Mouse (Mus musculus): ENCODE results near the gene Dlg2. TPM values are rescaled to one million over a fixed set of nuclear protein-coding genes. Genes with fewer than 3 reads are reported as not detected.

The Dlg2 gene
- total and polyA plus RNA-seq, 2 experiments from 2014 or later = 26.3 to 169 TPM

DNA sequence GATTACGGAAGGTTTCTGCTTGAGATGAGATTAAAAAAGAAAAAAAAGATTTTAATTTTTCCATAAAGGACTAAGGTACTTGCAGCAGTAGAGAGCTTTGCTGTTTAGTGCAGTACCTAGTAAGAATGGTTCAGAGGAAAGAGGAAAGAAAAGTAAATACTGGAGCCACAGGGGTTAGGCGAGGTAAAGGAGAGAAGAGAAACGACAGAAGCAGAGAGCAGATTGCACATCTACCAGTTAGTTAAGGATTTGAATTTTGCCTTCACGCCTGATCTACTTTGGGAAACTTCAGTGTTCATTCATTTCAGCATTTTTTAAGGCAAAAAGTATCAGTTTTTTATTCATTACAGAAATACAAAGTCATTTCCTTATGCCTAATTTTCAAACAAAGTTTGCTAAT lies 655.7 kb downstream of the Dlg2 start:
- no peaks in the 10 kb centered on the region for H3K36me3 ChIP-seq (ENCODE audit: insufficient read depth)
- TF ChIP-seq CTCF (IDR thresholded peaks at IDR 0.05; ENCODE audit: low read depth) = no peak
- H3K4me3 ChIP-seq (ENCODE audit: low read depth, low read length) = no peak overlapping the region
- no peak overlapping the region for H3K9ac ChIP-seq
- H3K27ac ChIP-seq (ENCODE audit: low read depth, low read length) = peak overlapping the region; percentile 1; the same call in 1 of the 2 replicates
- H3K4me1 ChIP-seq (ENCODE audit: insufficient read depth) = no peaks in the 10 kb centered on the region
- 56% methylated on average over 4 of the region's 4 CpGs for WGBS
- H3K4me2 ChIP-seq (ENCODE audit: low read depth) = no peak overlapping the region
- DNase-seq (peak; percentile 34), ATAC-seq (peak; percentile 38)
- no peaks in the 10 kb centered on the region for H3K9me3 ChIP-seq (ENCODE audit: low read length)
- H3K27me3 ChIP-seq (ENCODE audit: insufficient read depth, low read length) = no peaks in the 10 kb centered on the region

DNA sequence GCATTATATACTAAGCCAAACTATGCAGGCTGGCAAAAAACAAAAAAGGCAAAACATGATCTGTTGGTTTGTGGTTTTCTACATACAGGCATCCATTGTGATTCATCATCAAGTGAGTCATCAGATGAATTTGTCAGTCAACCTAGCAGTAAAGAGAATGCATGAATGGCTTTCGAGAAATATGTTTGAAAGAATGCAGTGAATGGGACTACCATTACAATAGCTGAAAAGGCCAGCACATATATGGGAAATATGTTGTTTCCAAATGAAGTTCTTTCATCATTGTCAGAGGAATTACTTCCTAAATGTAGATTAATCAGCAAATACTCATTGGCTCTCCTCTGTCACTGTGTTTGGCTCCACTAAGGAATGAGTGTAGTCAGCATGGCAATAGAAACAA lies 677.6 kb downstream of the Dlg2 start:
- Histone ChIP-seq H3K27ac (ENCODE audit: low read depth, low read length) (no peak overlapping the region), H3K4me2 (ENCODE audit: low read depth) (no peak overlapping the region), H3K27me3 (ENCODE audit: insufficient read depth, low read length) (no peaks in the 10 kb centered on the region), H3K4me1 (ENCODE audit: insufficient read depth) (no peaks in the 10 kb centered on the region), H3K9ac (no peak overlapping the region), H3K36me3 (ENCODE audit: insufficient read depth) (no peaks in the 10 kb centered on the region), H3K4me3 (ENCODE audit: low read depth, low read length) (no peak overlapping the region), H3K9me3 (ENCODE audit: low read length) (no peaks in the 10 kb centered on the region)
- WGBS = 76% methylated on average over 1 of the region's 1 CpGs
- TF ChIP-seq CTCF (IDR thresholded peaks at IDR 0.05; ENCODE audit: low read depth) = no peak
- no peak for ATAC-seq
- DNase-seq = no peak

DNA sequence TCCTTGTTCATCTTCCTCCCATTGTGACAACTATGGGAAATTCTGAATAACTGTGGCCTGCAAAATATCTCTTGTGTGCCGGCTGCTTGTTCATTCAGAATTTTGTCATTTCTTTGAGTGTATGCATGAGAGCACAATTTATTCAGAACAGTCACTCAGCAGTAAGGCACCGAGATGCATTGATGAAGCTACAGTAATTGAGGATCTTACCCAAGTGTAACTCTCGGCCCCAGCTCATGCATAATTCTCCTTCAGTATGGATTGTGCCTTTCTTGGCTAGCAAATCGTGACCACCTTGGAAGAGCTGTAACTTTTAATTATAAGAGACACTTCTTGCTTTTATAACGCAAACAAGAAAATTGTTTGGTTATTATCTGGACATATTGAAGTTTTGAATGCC lies 682.7 kb downstream of the Dlg2 start:
- TF ChIP-seq CTCF (IDR thresholded peaks at IDR 0.05; ENCODE audit: low read depth) = no peak
- WGBS = 45% methylated on average over 5 of the region's 5 CpGs

DNA sequence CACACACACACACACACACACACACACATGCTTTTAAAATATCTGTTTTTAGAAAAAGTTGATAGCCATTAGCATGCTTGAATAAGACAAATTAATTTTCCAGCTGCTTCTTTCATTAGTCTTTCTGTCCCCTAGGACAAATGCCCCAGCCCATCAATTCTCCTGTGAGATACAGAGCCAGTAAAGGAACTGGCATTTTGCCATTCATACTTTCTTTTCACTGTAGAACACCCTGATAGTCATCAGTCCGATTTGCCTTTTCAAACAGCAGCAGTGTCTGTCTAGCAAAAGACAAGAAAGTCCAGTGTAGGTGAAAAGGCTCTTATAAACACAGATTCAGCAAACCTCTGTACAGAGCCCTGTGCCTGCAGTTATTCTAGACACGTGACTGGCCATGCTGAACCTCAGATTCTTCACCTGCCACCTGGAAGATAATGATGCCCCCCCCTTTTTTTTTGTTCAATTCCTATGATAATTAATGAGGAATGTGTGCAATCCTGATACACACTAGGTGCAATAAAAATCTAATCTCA lies 685.2 kb downstream of the Dlg2 start:
- Histone ChIP-seq H3K4me3 (ENCODE audit: low read depth, low read length) (no peak overlapping the region), H3K27ac (ENCODE audit: low read depth, low read length) (no peak overlapping the region), H3K9ac (no peak overlapping the region), H3K27me3 (ENCODE audit: insufficient read depth, low read length) (no peaks in the 10 kb centered on the region), H3K4me2 (ENCODE audit: low read depth) (no peak overlapping the region), H3K9me3 (ENCODE audit: low read length) (no peaks in the 10 kb centered on the region), H3K4me1 (ENCODE audit: insufficient read depth) (no peaks in the 10 kb centered on the region), H3K36me3 (ENCODE audit: insufficient read depth) (no peaks in the 10 kb centered on the region)
- ATAC-seq = no peak
- DNase-seq = no peak
- TF ChIP-seq CTCF (IDR thresholded peaks at IDR 0.05; ENCODE audit: low read depth) = no peak
- WGBS = 28% methylated on average over 2 of the region's 2 CpGs

More for the DNA sequence above, 682.7 kb downstream of the Dlg2 start:
- Histone ChIP-seq H3K9me3 (ENCODE audit: low read length) (no peaks in the 10 kb centered on the region), H3K27me3 (ENCODE audit: insufficient read depth, low read length) (no peaks in the 10 kb centered on the region), H3K27ac (ENCODE audit: low read depth, low read length) (no peak overlapping the region), H3K4me3 (ENCODE audit: low read depth, low read length) (no peak overlapping the region), H3K4me1 (ENCODE audit: insufficient read depth) (no peaks in the 10 kb centered on the region), H3K4me2 (ENCODE audit: low read depth) (no peak overlapping the region), H3K36me3 (ENCODE audit: insufficient read depth) (no peaks in the 10 kb centered on the region), H3K9ac (no peak overlapping the region)
- no peak for ATAC-seq
- DNase-seq = no peak

DNA sequence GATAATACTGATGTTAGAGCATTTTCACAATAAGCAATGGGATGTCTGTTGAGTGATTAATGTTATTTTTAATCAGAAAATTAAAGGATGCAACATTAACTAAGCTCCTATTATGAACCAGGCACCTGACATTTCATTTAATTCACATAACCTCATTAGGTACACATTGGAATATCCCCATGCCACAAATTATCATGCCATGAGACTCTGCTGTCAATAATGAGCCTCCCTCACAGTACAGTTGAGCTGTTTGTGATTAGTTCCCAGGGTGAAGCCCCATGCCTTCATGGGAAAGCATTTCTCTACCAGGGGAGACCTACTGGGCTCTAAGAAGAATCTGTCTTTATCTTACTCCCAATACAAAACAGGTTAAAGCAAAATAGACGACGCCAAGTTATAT lies 697.1 kb downstream of the Dlg2 start:
- Histone ChIP-seq H3K27me3 (ENCODE audit: insufficient read depth, low read length) (no peaks in the 10 kb centered on the region), H3K36me3 (ENCODE audit: insufficient read depth) (no peaks in the 10 kb centered on the region), H3K9ac (no peak overlapping the region), H3K4me1 (ENCODE audit: insufficient read depth) (no peaks in the 10 kb centered on the region), H3K4me2 (ENCODE audit: low read depth) (no peak overlapping the region), H3K27ac (ENCODE audit: low read depth, low read length) (no peak overlapping the region), H3K9me3 (ENCODE audit: low read length) (no peaks in the 10 kb centered on the region), H3K4me3 (ENCODE audit: low read depth, low read length) (no peak overlapping the region)
- 88% methylated on average over 2 of the region's 2 CpGs for WGBS
- TF ChIP-seq CTCF (IDR thresholded peaks at IDR 0.05; ENCODE audit: low read depth) = no peak
- DNase-seq (no peak), ATAC-seq (no peak)

DNA sequence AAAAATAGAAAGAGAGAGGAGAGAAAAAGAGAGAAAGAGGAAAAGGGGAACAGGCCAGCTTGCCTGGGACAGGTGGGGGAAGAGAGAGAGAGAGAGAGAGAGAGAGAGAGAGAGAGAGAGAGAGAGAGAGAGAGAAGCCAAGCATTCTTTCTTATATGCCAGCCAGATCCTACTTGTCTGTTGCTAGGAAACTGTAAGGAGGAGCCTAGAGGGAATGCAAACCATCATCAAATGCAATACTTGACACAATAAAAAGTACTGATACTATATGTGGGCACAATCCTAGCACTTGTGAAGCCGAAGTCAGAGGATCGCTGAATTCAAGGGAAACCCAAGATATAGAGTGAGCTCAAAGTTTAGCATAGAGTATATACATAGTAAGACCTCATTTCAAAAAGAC lies 711.7 kb downstream of the Dlg2 start:
- no peak overlapping the region for H3K4me3 ChIP-seq (ENCODE audit: low read depth, low read length)
- H3K4me2 ChIP-seq (ENCODE audit: low read depth) = no peak overlapping the region
- no peak overlapping the region for H3K9ac ChIP-seq
- no peaks in the 10 kb centered on the region for H3K9me3 ChIP-seq (ENCODE audit: low read length)
- no peak for TF ChIP-seq CTCF (IDR thresholded peaks at IDR 0.05; ENCODE audit: low read depth)
- no peak overlapping the region for H3K27ac ChIP-seq (ENCODE audit: low read depth, low read length)
- no peaks in the 10 kb centered on the region for H3K36me3 ChIP-seq (ENCODE audit: insufficient read depth)
- WGBS = 87% methylated on average over 2 of the region's 2 CpGs
- no peaks in the 10 kb centered on the region for H3K27me3 ChIP-seq (ENCODE audit: insufficient read depth, low read length)
- ATAC-seq = peak; percentile 59
- no peak for DNase-seq
- H3K4me1 ChIP-seq (ENCODE audit: insufficient read depth) = no peaks in the 10 kb centered on the region

DNA sequence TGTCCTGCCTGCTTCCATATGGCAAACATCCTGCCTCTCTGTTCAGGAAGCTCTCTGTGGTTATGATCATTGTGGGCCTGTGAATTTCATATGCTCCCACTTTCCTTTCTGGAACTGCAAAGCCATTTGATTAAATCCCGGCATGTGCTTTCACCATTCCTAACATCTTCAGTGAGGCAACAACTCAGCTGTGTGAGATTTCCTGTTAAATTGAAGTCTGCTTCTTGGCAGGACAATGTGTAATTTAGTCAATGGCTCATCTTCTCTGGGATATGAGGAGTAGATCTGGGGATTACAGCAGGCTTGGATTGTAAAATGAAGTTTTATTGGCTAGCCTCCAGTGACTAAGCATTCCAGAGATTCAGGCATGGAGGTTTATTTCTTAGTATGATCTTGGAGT lies 722.9 kb downstream of the Dlg2 start:
- H3K27ac ChIP-seq (ENCODE audit: low read depth, low read length) = no peak overlapping the region
- H3K36me3 ChIP-seq (ENCODE audit: insufficient read depth) = no peaks in the 10 kb centered on the region
- DNase-seq = peak; percentile 19
- peak; percentile 53 for ATAC-seq
- H3K27me3 ChIP-seq (ENCODE audit: insufficient read depth, low read length) = no peaks in the 10 kb centered on the region
- no peak overlapping the region for H3K4me2 ChIP-seq (ENCODE audit: low read depth)
- TF ChIP-seq CTCF (IDR thresholded peaks at IDR 0.05; ENCODE audit: low read depth) = no peak
- no peaks in the 10 kb centered on the region for H3K4me1 ChIP-seq (ENCODE audit: insufficient read depth)
- 74% methylated on average over 1 of the region's 1 CpGs for WGBS
- no peak overlapping the region for H3K9ac ChIP-seq
- no peak overlapping the region for H3K4me3 ChIP-seq (ENCODE audit: low read depth, low read length)
- no peaks in the 10 kb centered on the region for H3K9me3 ChIP-seq (ENCODE audit: low read length)
